Mouse (Mus musculus) thymus, postnatal 10 days (tissue): Measurements from ENCODE around the gene Ubp1.
"Not testable (repeated sequence)": the region's sequence is repeated elsewhere in the genome, so short reads cannot be mapped to it uniquely, and the experiment has no call there.

Experiments
- DNase-seq, 2 experiments: peaks; one replicate each; pipeline ENCODE4 v3.0.0; 2021; ENCODE audit warnings: low spot score in 2 of 2

Gene Ubp1

DNA sequence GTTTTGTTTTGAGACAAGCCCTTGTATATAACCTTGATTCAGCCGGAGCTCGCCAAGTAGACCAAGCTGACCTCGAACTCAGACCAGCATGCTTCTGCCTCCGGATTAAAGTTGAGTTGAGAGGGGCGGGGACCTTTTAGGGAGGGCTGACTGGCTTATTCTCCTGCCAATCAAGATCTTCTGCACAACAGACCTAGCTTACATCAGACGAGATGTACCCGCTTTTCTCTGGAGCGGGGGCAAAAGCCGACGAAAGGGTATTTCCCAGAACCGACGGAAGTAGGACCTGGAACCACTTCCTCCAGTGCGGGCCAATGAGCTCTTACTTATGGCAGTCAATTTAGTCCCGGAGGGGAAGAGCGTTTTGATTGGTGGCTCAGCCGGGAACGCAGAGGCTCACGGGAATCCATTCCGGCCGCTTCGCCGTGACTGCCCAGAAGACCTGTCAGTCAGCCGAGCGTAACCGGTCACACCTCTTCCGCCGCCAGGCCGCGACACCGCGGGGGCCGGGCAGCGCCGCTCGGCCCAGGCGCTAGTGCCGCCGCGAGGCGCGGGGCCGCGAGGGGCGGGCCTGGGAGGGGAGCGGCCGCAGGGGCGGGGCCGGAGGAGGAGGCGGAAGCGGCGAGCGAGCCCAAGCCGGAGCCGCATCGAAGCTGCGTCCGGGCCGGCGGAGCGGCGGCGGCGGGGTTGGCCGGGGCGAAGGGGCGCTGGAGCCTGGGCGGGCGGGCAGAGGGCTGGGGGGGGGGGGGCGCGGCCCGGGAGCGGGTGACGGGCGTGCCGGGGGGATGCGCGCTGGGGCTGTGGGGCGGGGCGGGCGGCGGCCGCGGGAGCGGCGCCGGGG is at the start of gene Ubp1:
Gene Ubp1 (plus strand): TSS at position 401 of the 841 bp plus-strand sequence.
- peak; percentile 85 to 90 for DNase-seq

DNA sequence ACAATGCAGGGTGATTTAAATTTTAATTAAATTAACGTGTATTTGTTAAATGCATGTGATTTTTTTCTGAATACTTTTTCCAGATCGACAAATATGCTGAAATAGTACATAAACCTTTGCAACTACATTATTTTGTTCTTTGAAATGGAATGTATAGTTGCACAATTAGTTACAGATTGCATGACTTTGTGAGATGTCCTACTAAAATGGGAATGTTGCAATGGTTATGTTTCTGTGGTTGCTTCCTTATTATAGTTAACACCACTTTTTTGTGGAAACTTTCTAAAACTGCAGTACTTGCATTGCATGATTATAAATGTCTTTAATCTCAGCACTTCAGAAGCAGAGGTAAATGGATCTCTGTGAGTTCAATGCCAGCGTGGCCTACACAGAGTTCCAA is 35.8 kb upstream of the Ubp1 start:
- no peak for DNase-seq

DNA sequence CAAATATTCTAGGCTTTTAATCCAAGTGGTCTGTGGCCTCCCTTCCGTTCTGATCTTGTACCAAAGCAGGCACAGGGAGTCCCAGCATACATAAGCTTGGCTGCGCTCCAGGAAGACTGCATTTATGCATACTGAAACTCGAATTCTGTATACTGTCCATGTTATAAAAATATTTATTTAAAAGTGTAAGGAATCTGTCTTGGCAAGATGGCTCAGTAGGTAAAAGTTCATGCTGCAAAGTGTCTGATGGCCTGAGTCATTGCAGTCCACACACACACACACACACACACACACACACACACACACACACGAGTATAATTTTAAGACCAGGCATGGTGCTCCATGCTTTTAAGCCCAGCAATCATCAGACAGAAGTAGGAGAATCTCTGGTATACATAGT is 27.6 kb upstream of the Ubp1 start:
- DNase-seq, result no peak

DNA sequence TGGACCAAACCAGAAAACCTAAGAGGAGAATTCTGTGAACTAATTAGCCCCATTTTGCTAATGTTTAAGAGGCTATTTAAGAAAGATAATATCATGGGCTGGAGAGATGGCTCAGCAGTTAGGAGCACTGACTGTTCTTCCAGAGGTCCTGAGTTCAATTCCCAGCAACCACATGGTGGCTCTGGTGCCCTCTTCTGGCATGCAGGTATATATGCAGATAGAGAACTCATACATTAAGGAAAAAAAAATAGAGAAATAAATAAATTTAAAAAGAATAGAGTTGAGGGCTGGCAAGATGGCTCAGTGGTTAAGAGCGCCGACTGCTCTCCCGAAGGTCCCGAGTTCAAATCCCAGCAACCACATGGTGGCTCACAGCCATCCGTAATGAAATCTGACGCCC is 26.4 kb upstream of the Ubp1 start:
- not testable (repeated sequence) for DNase-seq

- DNase-seq, result no peak
Measured at GRCm38 (mm10) chr9:113915789-113916188, 14.9 kb upstream of the Ubp1 start.

DNA sequence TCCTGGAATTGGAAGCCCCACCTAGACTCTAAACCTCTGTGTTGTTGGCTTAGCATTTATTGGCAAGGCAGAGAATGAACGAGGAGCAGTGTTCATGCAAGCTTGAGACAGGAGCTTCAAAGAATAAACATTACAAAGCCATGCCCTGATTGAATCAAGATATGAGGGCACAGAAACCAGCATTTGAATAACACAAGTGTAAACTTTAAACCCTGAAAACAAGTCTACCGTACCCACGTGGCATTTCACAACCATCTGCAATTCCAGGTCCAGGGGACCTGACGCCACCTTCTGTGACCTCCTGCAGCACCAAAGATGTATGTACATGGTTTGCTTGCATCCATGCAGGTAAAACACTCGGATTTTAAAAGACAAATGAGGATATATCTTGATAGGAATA is 8.1 kb upstream of the Ubp1 start:
- no peak for DNase-seq

- DNase-seq, result no peak
Measured at GRCm38 (mm10) chr9:113924883-113925282, 5.9 kb upstream of the Ubp1 start.

DNA sequence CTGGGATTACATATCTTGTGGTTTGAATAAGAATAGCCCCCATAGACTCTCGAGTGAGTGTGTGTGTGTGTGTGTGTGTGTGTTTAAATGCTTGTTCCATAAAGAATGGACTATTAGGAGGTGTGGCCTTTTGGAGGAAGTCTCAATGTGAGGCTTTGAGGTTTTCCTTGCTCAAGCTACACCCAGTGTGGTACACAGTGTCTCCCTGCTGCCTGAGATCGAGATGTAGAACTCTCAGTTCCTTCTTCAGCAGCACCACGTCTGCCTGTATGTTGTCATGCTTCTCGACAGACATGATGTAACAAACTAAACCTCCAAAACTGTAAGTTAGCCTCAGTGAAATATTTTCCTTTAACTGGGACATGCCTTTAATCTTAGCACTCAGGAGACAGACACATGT is 2.1 kb upstream of the Ubp1 start:
- DNase-seq, result no peak

DNA sequence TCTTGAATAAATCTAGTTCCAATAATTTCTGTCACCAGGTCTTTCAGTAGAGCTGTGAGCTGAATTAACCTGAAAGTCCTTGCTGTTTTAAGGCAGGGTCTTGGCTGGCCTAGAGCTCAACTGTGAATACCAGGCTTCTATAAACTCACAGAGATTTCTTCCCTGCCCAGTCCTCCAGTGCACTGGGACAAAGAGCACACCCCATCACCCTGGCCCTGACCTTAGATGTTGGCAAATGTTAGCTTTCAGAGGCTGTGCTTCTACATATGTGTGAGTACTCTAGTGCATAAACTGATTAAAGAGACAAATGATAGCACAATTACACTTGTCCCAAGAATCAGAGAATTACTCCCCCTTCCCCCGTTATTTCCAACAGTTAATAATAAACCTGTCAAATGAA is 1.1 kb upstream of the Ubp1 start:
- no peak for DNase-seq

GRCm38 (mm10) chr9:113931375-113932099 is 803 bp downstream of the Ubp1 start:
- DNase-seq, result peak; percentile 20 to 28

DNA sequence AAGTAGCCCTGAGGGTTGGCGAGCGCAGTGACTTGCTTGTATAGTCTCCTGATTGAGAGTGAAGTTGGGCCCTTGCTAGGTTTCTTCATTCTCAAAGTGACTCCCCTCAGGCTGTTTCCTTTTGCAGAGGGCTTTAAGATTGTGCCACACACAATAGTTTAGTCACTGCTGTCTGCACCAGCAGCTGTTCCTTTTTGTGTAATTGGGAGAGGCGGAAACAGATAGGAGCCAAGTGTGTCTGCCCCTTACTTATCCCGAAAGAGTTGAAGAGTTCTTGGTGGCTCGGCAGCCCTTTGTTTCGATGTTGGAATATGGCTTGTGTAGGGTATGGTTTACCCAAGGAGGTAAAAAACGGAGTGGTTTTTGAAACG is 1.4 kb downstream of the Ubp1 start:
- peak in 1 of 2 experiments; percentile 8 for DNase-seq

GRCm38 (mm10) chr9:113932501-113932900 is 1.8 kb downstream of the Ubp1 start:
- DNase-seq, result no peak

DNA sequence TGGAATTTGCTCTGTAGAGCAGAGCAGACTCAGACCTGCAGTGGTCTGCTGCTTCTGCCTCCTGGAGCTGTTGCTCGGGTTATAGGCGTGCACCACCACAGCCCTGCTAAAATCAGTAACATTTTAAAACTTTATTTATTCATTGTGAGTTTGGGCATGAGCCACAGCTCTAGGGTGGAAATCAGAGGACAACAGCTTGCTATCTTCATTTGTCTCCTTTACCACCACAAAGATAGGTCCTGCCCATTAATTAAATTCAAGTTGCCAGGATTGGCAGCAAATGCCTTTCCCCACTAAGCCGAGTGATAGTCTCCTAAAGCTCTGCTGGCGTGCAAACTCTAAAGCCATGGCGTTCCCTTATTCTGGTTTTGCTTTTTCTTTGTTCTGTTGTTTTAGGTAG is 4.9 kb downstream of the Ubp1 start:
- DNase-seq, result no peak

DNA sequence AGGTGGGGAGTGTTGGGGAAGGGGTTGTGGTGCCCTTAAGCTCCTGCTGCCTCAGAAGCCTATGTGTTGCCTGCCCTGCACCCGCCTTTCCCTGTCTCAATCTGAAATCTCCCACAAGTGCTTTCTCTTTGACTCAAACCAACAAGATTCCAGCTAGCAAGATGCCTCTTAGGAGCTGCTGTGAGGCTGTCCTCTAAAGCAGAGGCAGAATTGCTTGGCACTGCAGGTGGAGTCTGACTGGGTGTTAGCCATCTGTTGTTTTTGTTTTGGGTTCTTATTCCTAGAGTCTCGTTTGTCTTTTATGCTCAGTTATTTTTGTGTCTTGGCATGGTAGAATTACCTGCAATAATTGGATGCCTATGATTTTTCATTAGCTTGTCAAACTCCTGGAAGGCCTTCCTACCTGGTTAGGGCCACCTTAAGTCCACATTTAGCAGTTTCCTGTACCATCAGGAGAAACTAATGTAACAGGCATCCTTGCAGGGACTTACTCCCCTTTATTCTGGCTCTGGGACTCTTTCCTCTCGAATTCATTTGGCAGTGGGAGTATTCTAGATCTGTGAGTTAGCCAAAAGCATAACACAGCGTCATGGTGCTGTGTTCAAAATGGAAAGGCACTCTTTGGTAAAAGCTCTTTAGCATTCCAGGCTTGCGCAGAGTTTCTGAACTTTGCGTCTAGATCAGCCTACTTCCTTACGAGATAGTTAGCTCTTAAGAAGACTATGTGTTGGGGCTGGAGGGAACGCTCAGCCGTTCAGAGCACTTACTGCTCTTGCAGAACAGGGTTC is 8.5 kb downstream of the Ubp1 start:
- no peak for DNase-seq

- DNase-seq, result no peak
Measured at GRCm38 (mm10) chr9:113941103-113941805, 10.5 kb downstream of the Ubp1 start.

GRCm38 (mm10) chr9:113943372-113943771 is 12.6 kb downstream of the Ubp1 start:
- DNase-seq, result no peak

- DNase-seq, result no peak
Measured at GRCm38 (mm10) chr9:113947216-113947615, 16.5 kb downstream of the Ubp1 start.

- no peak for DNase-seq
Measured at GRCm38 (mm10) chr9:113957777-113958176, 27.0 kb downstream of the Ubp1 start.

DNA sequence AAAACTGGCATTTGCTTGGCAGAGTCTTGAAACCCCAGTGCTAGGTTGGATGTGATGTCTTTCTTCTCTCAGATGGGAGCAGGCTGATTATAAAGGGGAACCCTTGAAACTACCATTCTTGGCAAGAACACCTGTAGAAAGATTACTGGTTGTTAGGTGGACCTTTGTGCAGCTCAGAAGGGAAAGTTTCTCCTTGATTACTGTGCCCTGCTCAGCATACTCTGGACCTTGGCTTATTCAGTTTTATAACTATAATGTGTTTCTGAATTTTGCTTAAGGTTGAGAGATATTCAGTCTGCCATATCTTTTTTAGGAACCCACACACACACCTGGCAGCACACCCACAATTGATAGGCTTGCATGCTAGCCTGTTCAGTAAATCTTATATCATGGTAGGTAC is 33.0 kb downstream of the Ubp1 start:
- DNase-seq, result no peak

DNA sequence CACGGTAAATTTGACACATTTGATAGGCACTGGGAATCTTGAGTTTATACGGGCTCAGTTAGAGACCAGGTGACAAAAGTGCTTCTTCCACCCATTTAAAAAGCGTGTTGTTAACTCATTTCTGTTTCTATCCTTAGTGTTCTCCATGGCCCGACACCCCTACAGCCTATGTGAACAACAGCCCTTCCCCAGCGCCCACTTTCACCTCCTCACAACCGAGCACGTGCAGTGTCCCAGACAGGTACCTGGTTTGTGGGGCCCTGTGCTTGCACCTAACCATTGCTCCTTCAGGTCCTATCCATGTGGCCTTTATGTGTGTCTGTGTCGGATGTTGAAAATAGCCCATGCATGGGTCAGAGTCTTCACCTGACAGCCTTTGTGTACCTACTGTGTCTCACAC is 33.7 kb downstream of the Ubp1 start:
- no peak for DNase-seq

DNA sequence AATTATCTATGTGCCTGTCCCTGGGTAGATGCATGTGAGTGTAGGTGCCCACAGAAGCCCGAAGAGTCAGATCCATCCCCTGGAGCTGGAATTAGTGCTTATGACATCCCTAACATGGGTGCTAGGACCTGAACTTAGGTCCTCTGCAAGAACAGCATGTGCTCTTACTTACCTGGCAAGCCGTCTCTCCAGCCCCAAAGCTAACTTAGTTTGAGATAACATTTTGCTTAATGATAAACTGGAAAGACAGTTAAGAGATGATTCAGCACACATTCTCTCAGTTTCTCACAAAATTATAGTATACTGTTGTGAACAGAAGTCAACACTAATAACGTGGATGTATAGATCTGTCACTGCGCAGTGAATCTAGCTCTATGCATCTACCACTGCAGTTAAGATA is 36.1 kb downstream of the Ubp1 start:
- no peak for DNase-seq

- DNase-seq, result no peak
Measured at GRCm38 (mm10) chr9:113968967-113969366, 38.2 kb downstream of the Ubp1 start.
